Mouse (Mus musculus) thymus, adult 2 months (tissue): ENCODE measurements at regions not wholly inside any gene's neighbourhood (a gene's known extent, or its start where the extent isn't known, plus 50 kb on each side); places are given as distances from the start of the nearest gene placed in this dataset.

ENCODE experiments used
- CTCF ChIP-seq: fragments of 200-500 bp; IDR thresholded peaks from 2 replicates; pipeline ENCODE4 v1.5.1; 2012; ENCODE audit warnings: mild to moderate bottlenecking, control low read depth, low read length, moderate library complexity, borderline replicate concordance; ENCODE audit not compliant: control insufficient read depth, poor library complexity, insufficient read depth; ENCODE audit errors: extremely low read depth
- POLR2A ChIP-seq: fragments of 200-500 bp; IDR thresholded peaks from 2 replicates; pipeline ENCODE4 v1.6.1; 2012; ENCODE audit warnings: mild to moderate bottlenecking, low read length, control low read depth, moderate library complexity; ENCODE audit not compliant: control insufficient read depth, poor library complexity, insufficient read depth; ENCODE audit errors: extremely low read depth

- TF ChIP-seq CTCF (no peak), POLR2A (no peak)
Measured at GRCm38 (mm10) chr4:87446856-87447255, 216.6 kb upstream of the Slc24a2 start.
